Mouse (Mus musculus) MEL (cell line): ENCODE measurements around the gene Efna3. TPM values are rescaled to one million over a fixed set of nuclear protein-coding genes. Genes with fewer than 3 reads are reported as not detected.

Source experiments
- DNase-seq: peaks from one replicate; pipeline ENCODE4 v3.0.0; 2011; ENCODE audit warnings: low read depth, low spot score
- H3K27ac ChIP-seq: 2 replicates; pipeline ENCODE4 v1.5.1; 2012; ENCODE audit warnings: low read depth, mild to moderate bottlenecking, control low read depth, low read length, moderate library complexity; ENCODE audit not compliant: control insufficient read depth
- H3K27me3 ChIP-seq, 2 experiments: fragments of 150-350 bp in 1 of 2; sonication (generic) in 1 of 2; 2 replicates each; pipeline ENCODE4 v1.6.1; 2012; ENCODE audit warnings: low read length in 2 of 2, mild to moderate bottlenecking in 2 of 2, improper control_type of control experiment in 1 of 2, moderate library complexity in 1 of 2; ENCODE audit not compliant: insufficient read depth in 2 of 2, control insufficient read depth in 1 of 2
- H3K36me3 ChIP-seq, 2 experiments: 2 replicates each; pipeline ENCODE4 v1.6.1; 2012 to 2014; ENCODE audit warnings: low read length in 2 of 2, improper control_type of control experiment in 1 of 2, inconsistent platforms in 1 of 2, mild to moderate bottlenecking in 1 of 2; ENCODE audit not compliant: insufficient read depth in 2 of 2, control insufficient read depth in 1 of 2
- H3K4me1 ChIP-seq, 2 experiments: fragments of 150-350 bp in 1 of 2; sonication (generic) in 1 of 2; 2 replicates each; pipeline ENCODE4 v1.6.1; 2012; ENCODE audit warnings: low read length in 2 of 2, improper control_type of control experiment in 1 of 2, mild to moderate bottlenecking in 1 of 2; ENCODE audit not compliant: insufficient read depth in 2 of 2, control insufficient read depth in 1 of 2
- H3K4me3 ChIP-seq, 2 experiments: fragments of 150-350 bp in 1 of 2; sonication (generic) in 1 of 2; 2 replicates each; pipeline ENCODE4 v1.5.1; 2012; ENCODE audit warnings: low read depth in 2 of 2, low read length in 2 of 2, mild to moderate bottlenecking in 2 of 2, moderate library complexity in 2 of 2, control low read depth in 1 of 2, improper control_type of control experiment in 1 of 2; ENCODE audit not compliant: control insufficient read depth in 1 of 2, insufficient read depth in 1 of 2
- H3K79me2 ChIP-seq: 2 replicates; pipeline ENCODE4 v1.6.1; 2012; ENCODE audit warnings: mild to moderate bottlenecking, low read length, moderate library complexity; ENCODE audit not compliant: control insufficient read depth, poor library complexity, insufficient read depth
- H3K9ac ChIP-seq: 2 replicates; pipeline ENCODE4 v1.6.1; 2012; ENCODE audit warnings: low read depth, mild to moderate bottlenecking, control low read depth, low read length, moderate library complexity; ENCODE audit not compliant: control insufficient read depth, poor library complexity, severe bottlenecking
- H3K9me3 ChIP-seq: fragments of 150-350 bp; sonication (generic); replicated peaks from 2 replicates; pipeline ENCODE4 v1.6.1; 2012; ENCODE audit warnings: mild to moderate bottlenecking, low read length, improper control_type of control experiment, moderate library complexity; ENCODE audit not compliant: insufficient read depth
- BHLHE40 ChIP-seq: IDR thresholded peaks from 2 replicates; pipeline ENCODE4 v1.6.1; 2012; ENCODE audit warnings: low read depth, mild to moderate bottlenecking, inconsistent platforms, low read length, improper control_type of control experiment, borderline replicate concordance
- CHD1 ChIP-seq: IDR thresholded peaks from 2 replicates; pipeline ENCODE4 v1.6.1; 2012; ENCODE audit warnings: low read depth, mild to moderate bottlenecking, inconsistent platforms, low read length, improper control_type of control experiment
- CHD2 ChIP-seq: IDR thresholded peaks from 2 replicates; pipeline ENCODE4 v1.6.1; 2011; ENCODE audit warnings: low read length, improper control_type of control experiment
- CTCF ChIP-seq, 3 experiments: IDR thresholded peaks in 2 of 3; conservative IDR thresholded peaks in 1 of 3; 2 replicates each; pipeline ENCODE4 v1.5.1; 2011 to 2012; ENCODE audit warnings: low read length in 3 of 3, low read depth in 2 of 3, mild to moderate bottlenecking in 2 of 3, improper control_type of control experiment in 1 of 3, inconsistent platforms in 1 of 3, mixed read lengths in 1 of 3, moderate library complexity in 1 of 3; ENCODE audit not compliant: control insufficient read depth in 1 of 3, insufficient read depth in 1 of 3, poor library complexity in 1 of 3, severe bottlenecking in 1 of 3
- E2F4 ChIP-seq: IDR thresholded peaks from 2 replicates; pipeline ENCODE4 v1.6.1; 2011; ENCODE audit warnings: low read depth, low read length, improper control_type of control experiment, borderline replicate concordance
- EP300 ChIP-seq, 2 experiments: IDR thresholded peaks; 2 replicates each; pipeline ENCODE4 v1.6.1; 2011; ENCODE audit warnings: improper control_type of control experiment in 2 of 2, low read length in 2 of 2, low read depth in 1 of 2, mild to moderate bottlenecking in 1 of 2
- GATA1 ChIP-seq: IDR thresholded peaks from 2 replicates; pipeline ENCODE4 v1.6.1; 2011; ENCODE audit warnings: low read depth, low read length, improper control_type of control experiment
- HCFC1 ChIP-seq: IDR thresholded peaks from 2 replicates; pipeline ENCODE4 v1.6.1; 2012; ENCODE audit warnings: low read depth, mild to moderate bottlenecking, inconsistent platforms, low read length, improper control_type of control experiment, moderate library complexity
- JUND ChIP-seq: IDR thresholded peaks from 2 replicates; pipeline ENCODE4 v1.6.1; 2011; ENCODE audit warnings: low read depth, mild to moderate bottlenecking, improper control_type of control experiment, low read length
- KAT2A ChIP-seq: conservative IDR thresholded peaks from 2 replicates; pipeline ENCODE4 v1.6.1; 2012; ENCODE audit warnings: low read depth, low read length, improper control_type of control experiment, inconsistent platforms
- MAX ChIP-seq: IDR thresholded peaks from 2 replicates; pipeline ENCODE4 v1.6.1; 2011; ENCODE audit warnings: low read length, improper control_type of control experiment
- MXI1 ChIP-seq: IDR thresholded peaks from 2 replicates; pipeline ENCODE4 v1.6.1; 2011; ENCODE audit warnings: mild to moderate bottlenecking, low read depth, low read length, improper control_type of control experiment
- MYB ChIP-seq: IDR thresholded peaks from 2 replicates; pipeline ENCODE4 v1.6.1; 2011; ENCODE audit warnings: mild to moderate bottlenecking, low read depth, low read length, improper control_type of control experiment
- MYC ChIP-seq: IDR thresholded peaks from 2 replicates; pipeline ENCODE4 v1.6.1; 2011; ENCODE audit warnings: low read depth, mild to moderate bottlenecking, low read length, improper control_type of control experiment, moderate library complexity
- POLR2A ChIP-seq, 2 experiments: IDR thresholded peaks; 2 replicates each; pipeline ENCODE4 v1.6.1; 2011 to 2012; ENCODE audit warnings: low read length in 2 of 2, mild to moderate bottlenecking in 2 of 2, control low read depth in 1 of 2, improper control_type of control experiment in 1 of 2, low read depth in 1 of 2, moderate library complexity in 1 of 2; ENCODE audit not compliant: control insufficient read depth in 1 of 2, insufficient read depth in 1 of 2, poor library complexity in 1 of 2
- POLR2AphosphoS5 ChIP-seq: IDR thresholded peaks from 2 replicates; pipeline ENCODE4 v1.6.1; 2012; ENCODE audit warnings: low read depth, borderline replicate concordance, mild to moderate bottlenecking, inconsistent platforms, low read length, moderate library complexity, mixed read lengths
- RAD21 ChIP-seq: IDR thresholded peaks from 2 replicates; pipeline ENCODE4 v1.6.1; 2011; ENCODE audit warnings: mild to moderate bottlenecking, low read depth, low read length, improper control_type of control experiment
- RCOR1 ChIP-seq: IDR thresholded peaks from 2 replicates; pipeline ENCODE4 v1.6.1; 2012; ENCODE audit warnings: low read depth, mild to moderate bottlenecking, inconsistent platforms, low read length, improper control_type of control experiment
- SIN3A ChIP-seq: IDR thresholded peaks from 2 replicates; pipeline ENCODE4 v1.6.1; 2012; ENCODE audit warnings: low read length, improper control_type of control experiment, inconsistent platforms
- TBP ChIP-seq: IDR thresholded peaks from 2 replicates; pipeline ENCODE4 v1.8.0; 2011; ENCODE audit warnings: low read depth, low read length, improper control_type of control experiment
- TCF12 ChIP-seq: IDR thresholded peaks from 2 replicates; pipeline ENCODE4 v1.6.1; 2014; ENCODE audit warnings: low read depth, mild to moderate bottlenecking, inconsistent platforms, low read length, improper control_type of control experiment, moderate library complexity
- USF1 ChIP-seq: IDR thresholded peaks from 2 replicates; pipeline ENCODE4 v1.6.1; 2014; ENCODE audit warnings: low read depth, mild to moderate bottlenecking, inconsistent platforms, low read length, improper control_type of control experiment, moderate library complexity
- USF2 ChIP-seq, 2 experiments: IDR thresholded peaks; 2 replicates each; pipeline ENCODE4 v1.6.1; 2011 to 2012; ENCODE audit warnings: improper control_type of control experiment in 2 of 2, low read length in 2 of 2, borderline replicate concordance in 1 of 2, inconsistent platforms in 1 of 2, low read depth in 1 of 2, mild to moderate bottlenecking in 1 of 2; ENCODE audit not compliant: insufficient read depth in 1 of 2
- ZC3H11A ChIP-seq: IDR thresholded peaks from 2 replicates; pipeline ENCODE4 v1.6.1; 2012; ENCODE audit warnings: low read depth, mild to moderate bottlenecking, inconsistent platforms, low read length, improper control_type of control experiment
- ZKSCAN1 ChIP-seq: IDR thresholded peaks from 2 replicates; pipeline ENCODE4 v1.6.1; 2012; ENCODE audit warnings: low read depth, mild to moderate bottlenecking, inconsistent platforms, low read length, improper control_type of control experiment, moderate library complexity
- polyA plus RNA-seq, 2 experiments: library from polyadenylated mRNA; stranded (reverse) in 1 of 2; unstranded in 1 of 2; fragments of >175 nt in 1 of 2; fragments of >200 nt in 1 of 2; gene quantifications; 2 replicates each; pipeline versions ENCODE4 v1.2.1 to v1.2.4; 2012; ENCODE audit warnings: low replicate concordance in 2 of 2, low read depth in 1 of 2; ENCODE audit not compliant: insufficient read length in 2 of 2, insufficient read depth in 1 of 2, missing spikeins in 1 of 2
- total RNA-seq: library from RNA; depleted of rRNA; stranded (reverse); fragments of 300-350 nt; gene quantifications from 2 replicates; pipeline ENCODE4 v1.2.3, GENCODE M21; 2012

Efna3 gene
- total and polyA plus RNA-seq, 3 experiments: 0.54 to 1.2 TPM; not detected in 1

GRCm38 (mm10) chr3:89333053-89333452 lies 10.3 kb upstream of the Efna3 start:
- DNase-seq: no peak
- H3K79me2 ChIP-seq: no peaks in the 10 kb centered on the region; the same call in 1 of the 2 replicates
- peaks cover 0 to 12% of the 10 kb centered on the region in 2 experiments; a peak in 2 of 4 replicates for H3K36me3 ChIP-seq
- no peaks in the 10 kb centered on the region for H3K9me3 ChIP-seq
- TF ChIP-seq MYB (no peak), TBP (no peak), USF1 (no peak), SIN3A (no peak), POLR2AphosphoS5 (no peak), GATA1 (no peak), E2F4 (no peak), HCFC1 (no peak), JUND (no peak), KAT2A (no peak), RCOR1 (no peak), TCF12 (no peak), POLR2A (IDR thresholded peaks at IDR 0.05; ENCODE audit: control insufficient read depth in 1 of 2, insufficient read depth in 1 of 2, low read depth in 1 of 2, low read length in 2 of 2, poor library complexity in 1 of 2) (no peak)
- TF ChIP-seq, all 39 proteins: peak for 0
- no peak overlapping the region for H3K9ac ChIP-seq
- peaks cover 3 to 5% of the 10 kb centered on the region in 2 experiments; a peak in 2 of 4 replicates for H3K27me3 ChIP-seq
- H3K27ac ChIP-seq: no peak overlapping the region
- H3K4me3 ChIP-seq: no peak overlapping the region
- peaks cover 7 to 23% of the 10 kb centered on the region in 2 experiments for H3K4me1 ChIP-seq

GRCm38 (mm10) chr3:89332476-89332875 lies 9.7 kb upstream of the Efna3 start:
- no peak overlapping the region for H3K9ac ChIP-seq
- TF ChIP-seq CHD2: no peak
- no peak for TF ChIP-seq POLR2AphosphoS5
- TF ChIP-seq ZC3H11A: no peak
- no peak for TF ChIP-seq CTCF (IDR thresholded peaks at IDR 0.05 in 2 of 3, conservative IDR thresholded peaks at IDR 0.05 in 1 of 3; ENCODE audit: control insufficient read depth in 1 of 3, insufficient read depth in 1 of 3, low read depth in 2 of 3, low read length in 3 of 3, poor library complexity in 1 of 3, severe bottlenecking in 1 of 3)
- TF ChIP-seq MYC: no peak
- no peak for TF ChIP-seq TBP
- no peak for TF ChIP-seq MAX
- no peak for TF ChIP-seq SIN3A
- TF ChIP-seq CHD1: no peak
- no peak for TF ChIP-seq RAD21
- TF ChIP-seq GATA1: no peak
- TF ChIP-seq MYB: no peak
- no peak for TF ChIP-seq ZKSCAN1
- no peak for TF ChIP-seq MXI1
- TF ChIP-seq EP300 (IDR thresholded peaks at IDR 0.05; ENCODE audit: low read depth in 1 of 2, low read length in 2 of 2): no peak
- TF ChIP-seq BHLHE40: no peak
- TF ChIP-seq USF2 (IDR thresholded peaks at IDR 0.05; ENCODE audit: borderline replicate concordance in 1 of 2, insufficient read depth in 1 of 2, low read depth in 1 of 2, low read length in 2 of 2): no peak
- no peak for TF ChIP-seq POLR2A (IDR thresholded peaks at IDR 0.05; ENCODE audit: control insufficient read depth in 1 of 2, insufficient read depth in 1 of 2, low read depth in 1 of 2, low read length in 2 of 2, poor library complexity in 1 of 2)
- TF ChIP-seq, all 39 proteins: peak for 0
- DNase-seq: no peak
- H3K36me3 ChIP-seq: peaks cover 0 to 12% of the 10 kb centered on the region in 2 experiments; a peak in 2 of 4 replicates
- H3K27me3 ChIP-seq: peaks cover 7 to 8% of the 10 kb centered on the region in 2 experiments; a peak in 2 of 4 replicates
- H3K79me2 ChIP-seq: no peaks in the 10 kb centered on the region; the same call in 1 of the 2 replicates
- no peaks in the 10 kb centered on the region for H3K9me3 ChIP-seq
- H3K4me3 ChIP-seq: no peak overlapping the region
- peaks cover 7 to 23% of the 10 kb centered on the region in 2 experiments for H3K4me1 ChIP-seq
- no peak overlapping the region for H3K27ac ChIP-seq
